Mouse (Mus musculus) liver, adult 2 months (tissue): ENCODE results near the gene Scel. TPM values are rescaled to one million over a fixed set of nuclear protein-coding genes. Genes with fewer than 3 reads are reported as not detected.
"Not testable (repeated sequence)": the region's sequence is repeated elsewhere in the genome, so short reads cannot be mapped to it uniquely, and the experiment has no call there.

Experiments used
- DNase-seq: peaks from one replicate; pipeline ENCODE4 v3.0.0-alpha.2; 2011; ENCODE audit warnings: low read depth, low spot score; ENCODE audit errors: extremely low read depth
- H3K27ac ChIP-seq: fragments of 200-500 bp; replicated peaks from 2 replicates; pipeline ENCODE4 v1.5.1; 2012; ENCODE audit warnings: low read depth, mild to moderate bottlenecking, control low read depth, inconsistent platforms, low read length; ENCODE audit not compliant: insufficient read depth
- H3K27me3 ChIP-seq: fragments of 200-500 bp; 2 replicates; pipeline ENCODE4 v1.6.1; 2012; ENCODE audit warnings: mild to moderate bottlenecking, moderate library complexity, low read length, inconsistent platforms; ENCODE audit not compliant: control insufficient read depth, insufficient read depth
- H3K36me3 ChIP-seq: fragments of 200-500 bp; 2 replicates; pipeline ENCODE4 v1.6.1; 2012; ENCODE audit warnings: low read length, inconsistent platforms; ENCODE audit not compliant: control insufficient read depth, insufficient read depth
- H3K4me1 ChIP-seq: fragments of 200-500 bp; 2 replicates; pipeline ENCODE4 v1.6.1; 2011; ENCODE audit warnings: low read length; ENCODE audit not compliant: control insufficient read depth, insufficient read depth
- H3K4me3 ChIP-seq: fragments of 200-500 bp; 2 replicates; pipeline ENCODE4 v1.5.1; 2011; ENCODE audit warnings: low read depth, mild to moderate bottlenecking, control low read depth, low read length, moderate library complexity; ENCODE audit not compliant: insufficient read depth
- H3K79me2 ChIP-seq: fragments of 200-500 bp; 2 replicates; pipeline ENCODE4 v1.6.1; 2012; ENCODE audit warnings: inconsistent platforms, mild to moderate bottlenecking, low read length, moderate library complexity; ENCODE audit not compliant: control insufficient read depth, insufficient read depth
- H3K9ac ChIP-seq: fragments of 200-500 bp; 2 replicates; pipeline ENCODE4 v1.6.1; 2012; ENCODE audit warnings: low read depth, mild to moderate bottlenecking, control low read depth, inconsistent platforms, low read length
- CTCF ChIP-seq: fragments of 200-500 bp; IDR thresholded peaks from 2 replicates; pipeline ENCODE4 v1.5.1; 2011; ENCODE audit warnings: low read depth, low read length, control low read depth
- POLR2A ChIP-seq: fragments of 200-500 bp; IDR thresholded peaks from 2 replicates; pipeline ENCODE4 v1.6.1; 2011; ENCODE audit warnings: low read length, control low read depth; ENCODE audit not compliant: insufficient read depth; ENCODE audit errors: extremely low read depth
- WGBS: fragments of 180-500 bp; shearing (Covaris S2); methylation state at CpG from one replicate; pipeline ENCODE4 v1.1.7; 2018; 5-methylcytosine and 5-hydroxymethylcytosine counted together
- polyA plus RNA-seq: library from polyadenylated mRNA; depleted of rRNA; stranded (reverse); fragments of >200 nt; gene quantifications from 2 replicates; pipeline ENCODE4 v1.2.3, GENCODE M21; 2012
- total RNA-seq: library from RNA; depleted of rRNA; stranded (reverse); fragments of >200 nt; gene quantifications from 2 replicates; pipeline ENCODE4 v1.2.3, GENCODE M21; 2014

The Scel gene
- total and polyA plus RNA-seq, 2 experiments = not detected

DNA sequence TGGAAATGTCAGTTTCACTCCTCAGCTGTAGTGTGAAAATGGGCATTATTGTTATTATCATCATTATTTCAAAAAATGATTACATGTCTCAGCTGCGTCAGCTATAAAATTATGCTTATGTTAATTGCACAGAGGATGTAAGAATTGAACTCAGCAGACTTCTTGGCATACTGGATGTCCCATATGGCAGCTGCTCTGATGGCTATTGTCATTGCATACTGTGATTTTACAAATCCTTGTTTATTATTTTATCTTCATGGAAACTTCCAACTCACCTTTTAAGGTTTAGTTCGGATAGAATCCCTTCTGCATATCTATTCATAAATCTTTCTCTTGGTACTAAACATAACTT is 40.6 kb upstream of the Scel start:
- WGBS = 77% methylated on average over 2 of the region's 2 CpGs

DNA sequence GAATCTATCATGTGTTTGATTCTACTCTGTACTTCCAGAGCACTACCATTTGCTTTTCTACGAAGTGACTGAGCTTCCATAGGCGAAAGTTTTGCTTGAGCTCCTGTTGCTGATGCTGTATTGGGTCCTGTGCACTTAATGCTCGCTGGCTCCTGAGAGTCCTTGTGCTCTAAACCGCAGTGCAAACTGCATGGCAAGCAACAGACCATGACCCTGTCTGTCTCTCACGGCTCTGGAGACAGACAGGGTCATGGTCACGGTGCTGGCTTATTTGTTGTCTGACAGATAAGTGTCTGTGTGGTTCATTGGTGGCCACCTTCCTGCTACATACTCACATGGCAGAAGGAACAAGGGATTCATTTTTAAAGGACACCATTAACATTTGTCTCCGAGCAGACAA is 37.8 kb upstream of the Scel start:
- Histone ChIP-seq H3K36me3 (no peaks in the 10 kb centered on the region), H3K4me1 (no peaks in the 10 kb centered on the region), H3K27me3 (no peaks in the 10 kb centered on the region), H3K27ac (no peak overlapping the region), H3K79me2 (no peaks in the 10 kb centered on the region), H3K9ac (no peak overlapping the region), H3K4me3 (no peak overlapping the region)
- no peak for DNase-seq
- TF ChIP-seq CTCF (no peak), POLR2A (no peak)
- WGBS = 51% methylated on average over 7 of the region's 7 CpGs

More for the DNA sequence above, 40.6 kb upstream of the Scel start:
- Histone ChIP-seq H3K27me3 (no peaks in the 10 kb centered on the region), H3K27ac (no peak overlapping the region), H3K9ac (no peak overlapping the region), H3K36me3 (no peaks in the 10 kb centered on the region), H3K79me2 (no peaks in the 10 kb centered on the region), H3K4me1 (no peaks in the 10 kb centered on the region), H3K4me3 (no peak overlapping the region)
- DNase-seq = no peak
- TF ChIP-seq CTCF (no peak), POLR2A (no peak)

DNA sequence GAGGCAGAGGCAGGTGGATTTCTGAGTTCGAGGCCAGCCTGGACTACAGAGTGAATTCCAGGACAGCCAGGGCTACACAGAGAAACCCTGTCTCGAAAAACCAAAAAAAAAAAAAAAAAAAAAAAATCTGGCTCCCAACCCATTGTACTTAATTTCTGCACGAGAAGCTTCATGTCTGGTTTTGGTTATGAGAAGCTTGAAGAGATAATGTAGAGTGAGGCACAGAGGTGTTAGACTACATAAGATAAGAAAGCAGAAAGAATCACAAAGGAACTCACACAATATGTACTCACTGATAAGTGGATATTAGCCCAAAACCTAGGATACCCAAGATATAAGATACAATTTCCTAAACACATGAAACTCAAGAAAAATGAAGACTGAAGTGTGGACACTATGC is 36.9 kb upstream of the Scel start:
- not testable (repeated sequence) for H3K4me1 ChIP-seq, H3K9ac ChIP-seq, DNase-seq, H3K36me3 ChIP-seq, H3K79me2 ChIP-seq, H3K27ac ChIP-seq, H3K27me3 ChIP-seq, H3K4me3 ChIP-seq
- 73% methylated on average over 3 of the region's 3 CpGs for WGBS

DNA sequence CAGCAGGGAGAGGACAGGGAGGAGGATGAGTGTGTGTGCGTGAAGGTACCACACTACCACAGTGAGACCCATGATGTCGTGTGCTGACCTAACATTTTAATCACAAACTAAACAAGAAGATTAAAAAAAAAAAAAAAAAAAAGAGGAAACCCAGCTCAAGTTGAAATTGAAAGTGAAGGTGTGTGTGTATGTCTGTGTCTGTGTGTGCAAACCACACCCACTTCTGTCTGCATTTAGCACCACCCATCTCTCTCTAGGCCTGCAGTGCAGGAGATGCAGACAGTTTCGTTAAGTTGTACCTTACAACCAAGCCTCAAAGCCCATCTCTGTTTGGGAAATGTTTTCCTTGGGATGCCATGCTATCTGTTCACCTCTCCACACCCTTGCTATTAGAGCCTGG is 35.9 kb upstream of the Scel start:
- Histone ChIP-seq H3K36me3 (no peaks in the 10 kb centered on the region), H3K79me2 (no peaks in the 10 kb centered on the region), H3K4me1 (no peaks in the 10 kb centered on the region), H3K4me3 (no peak overlapping the region), H3K27me3 (no peaks in the 10 kb centered on the region), H3K9ac (no peak overlapping the region), H3K27ac (peak overlapping the region; percentile 64)
- 68% methylated on average over 3 of the region's 3 CpGs for WGBS
- TF ChIP-seq POLR2A (no peak), CTCF (no peak)
- peak; percentile 24 for DNase-seq

DNA sequence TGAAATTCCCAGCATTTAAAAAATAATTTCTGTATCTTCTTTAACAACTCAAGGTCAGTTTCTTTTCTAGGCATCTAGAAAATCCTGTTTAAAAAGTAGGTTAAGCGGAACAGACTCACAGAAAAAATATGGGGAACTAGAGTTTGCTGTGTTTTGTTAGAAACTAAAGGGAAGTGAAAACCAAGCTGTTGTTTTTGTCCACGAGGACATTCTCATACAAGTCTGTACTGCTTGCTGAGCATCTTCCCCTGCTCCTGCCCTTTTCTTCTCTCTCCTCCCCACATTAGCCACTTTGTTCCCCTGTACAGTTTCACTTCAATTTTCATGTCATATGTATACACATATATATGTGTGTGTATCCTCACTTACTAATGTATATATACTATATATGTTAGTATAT is 35.2 kb upstream of the Scel start:
- 77% methylated on average over 2 of the region's 2 CpGs for WGBS
- Histone ChIP-seq H3K36me3 (no peaks in the 10 kb centered on the region), H3K9ac (no peak overlapping the region), H3K79me2 (no peaks in the 10 kb centered on the region), H3K4me3 (no peak overlapping the region), H3K4me1 (no peaks in the 10 kb centered on the region), H3K27me3 (no peaks in the 10 kb centered on the region), H3K27ac (no peak overlapping the region)
- TF ChIP-seq CTCF (no peak), POLR2A (no peak)
- DNase-seq = peak; percentile 54

DNA sequence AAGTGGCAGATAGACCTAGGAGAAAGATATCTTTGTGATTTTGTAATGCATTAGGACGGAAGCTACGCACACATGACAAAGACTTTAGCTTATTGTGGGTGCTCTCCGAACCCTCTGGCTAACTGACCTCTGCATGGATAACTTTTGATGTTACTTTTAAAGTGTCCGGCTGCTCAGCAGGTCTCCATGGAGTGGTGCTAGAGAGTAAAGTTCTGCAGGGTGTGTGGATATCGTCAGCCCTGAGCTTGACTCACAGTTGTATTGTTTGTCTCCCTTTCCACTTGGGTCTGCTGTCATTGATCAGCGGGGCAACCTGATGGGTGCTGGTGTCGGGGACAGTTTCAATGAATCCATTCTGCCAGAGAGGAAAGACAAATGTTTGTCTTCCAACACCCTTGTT is 33.7 kb upstream of the Scel start:
- Histone ChIP-seq H3K36me3 (no peaks in the 10 kb centered on the region), H3K9ac (no peak overlapping the region), H3K79me2 (no peaks in the 10 kb centered on the region), H3K4me1 (no peaks in the 10 kb centered on the region), H3K27me3 (no peaks in the 10 kb centered on the region), H3K27ac (no peak overlapping the region), H3K4me3 (no peak overlapping the region)
- TF ChIP-seq CTCF (no peak), POLR2A (no peak)
- no peak for DNase-seq
- 42% methylated on average over 7 of the region's 7 CpGs for WGBS
